Mouse (Mus musculus) erythroblast, embryonic 14.5 days (primary cell): Measurements from ENCODE around the gene Gm49384. TPM values are rescaled to one million over a fixed set of nuclear protein-coding genes. Genes with fewer than 3 reads are reported as not detected.

ENCODE experiments used
- H3K27me3 ChIP-seq: 2 replicates; pipeline ENCODE4 v1.6.1; 2012; ENCODE audit warnings: inconsistent platforms; ENCODE audit not compliant: control insufficient read depth
- H3K36me3 ChIP-seq: 2 replicates; pipeline ENCODE4 v1.6.1; 2012; ENCODE audit warnings: mild to moderate bottlenecking, inconsistent platforms; ENCODE audit not compliant: control insufficient read depth
- H3K4me1 ChIP-seq: 2 replicates; pipeline ENCODE4 v1.6.1; 2012; ENCODE audit warnings: inconsistent platforms; ENCODE audit not compliant: control insufficient read depth
- H3K4me3 ChIP-seq: replicated peaks from 2 replicates; pipeline ENCODE3; 2012; ENCODE audit warnings: moderate library complexity, mild to moderate bottlenecking, inconsistent platforms
- H3K9me3 ChIP-seq: 2 replicates; pipeline ENCODE4 v1.6.1; 2012; ENCODE audit warnings: low read length, inconsistent platforms, mixed read lengths; ENCODE audit not compliant: control insufficient read depth
- GATA1 ChIP-seq: IDR thresholded peaks from 2 replicates; pipeline ENCODE4 v1.6.1; 2012; ENCODE audit warnings: low read length, inconsistent platforms, mixed read lengths
- TAL1 ChIP-seq: IDR thresholded peaks from 3 replicates; pipeline ENCODE4 v1.6.1; 2012; ENCODE audit warnings: low read length, inconsistent platforms, mixed read lengths
- polyA plus RNA-seq: library from polyadenylated mRNA; stranded (reverse); fragments of >175 nt; gene quantifications from 2 replicates; pipeline ENCODE4 v1.2.3, GENCODE M21; 2012

The Gm49384 gene
- polyA plus RNA-seq, 1 experiment = not detected

GRCm38 (mm10) chr12:69229251-69229650 lies 25.2 kb upstream of the Gm49384 start:
- H3K4me1 ChIP-seq = peaks cover 39% of the 10 kb centered on the region
- H3K9me3 ChIP-seq = no peaks in the 10 kb centered on the region
- TF ChIP-seq GATA1 (no peak), TAL1 (no peak)
- peaks cover 21% of the 10 kb centered on the region for H3K36me3 ChIP-seq
- no peak overlapping the region for H3K4me3 ChIP-seq
- no peaks in the 10 kb centered on the region for H3K27me3 ChIP-seq

DNA sequence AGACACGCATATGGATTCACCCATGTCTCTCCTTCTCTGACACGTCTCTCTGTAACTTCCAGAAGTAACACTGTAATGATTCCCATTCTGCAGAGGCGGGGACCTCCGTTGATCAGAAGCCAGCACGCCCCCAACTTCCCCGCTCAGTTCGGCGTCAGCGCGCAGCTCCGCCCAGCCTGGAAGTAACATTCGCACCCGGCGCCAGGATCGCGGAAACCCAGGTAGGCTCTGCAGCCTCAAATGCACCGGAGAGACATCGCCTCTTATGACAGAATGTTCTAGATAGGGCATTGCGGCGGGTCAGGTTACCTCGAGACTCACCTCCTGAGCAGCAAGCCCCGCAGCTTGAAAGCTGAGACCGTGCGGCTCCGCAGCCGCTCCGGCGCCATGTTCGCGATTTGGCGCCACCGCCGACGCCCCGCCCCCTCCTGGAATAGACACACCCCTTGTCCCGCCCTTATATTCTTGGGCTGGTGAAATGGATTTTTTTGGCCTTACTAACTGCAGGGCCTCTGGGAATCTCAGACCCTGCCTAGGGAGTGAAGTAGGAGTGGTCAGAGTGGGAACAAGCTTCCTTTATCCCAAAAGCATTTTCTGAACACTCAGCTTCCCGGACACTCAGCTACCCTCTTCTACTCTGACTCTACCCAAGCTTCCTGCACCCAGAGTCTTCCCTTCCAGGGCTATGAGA lies 23.9 kb upstream of the Gm49384 start, which contains the start of gene Pole2:
Pole2 (minus strand) TSS at position 420 of the 691 bp plus-strand sequence.
- Histone ChIP-seq H3K36me3 (peaks cover 33% of the 10 kb centered on the region), H3K27me3 (no peaks in the 10 kb centered on the region), H3K4me1 (peaks cover 36% of the 10 kb centered on the region), H3K9me3 (no peaks in the 10 kb centered on the region), H3K4me3 (peak within 1 kb of the TSS; percentile 88)
- TF ChIP-seq TAL1 (no peak), GATA1 (no peak)

DNA sequence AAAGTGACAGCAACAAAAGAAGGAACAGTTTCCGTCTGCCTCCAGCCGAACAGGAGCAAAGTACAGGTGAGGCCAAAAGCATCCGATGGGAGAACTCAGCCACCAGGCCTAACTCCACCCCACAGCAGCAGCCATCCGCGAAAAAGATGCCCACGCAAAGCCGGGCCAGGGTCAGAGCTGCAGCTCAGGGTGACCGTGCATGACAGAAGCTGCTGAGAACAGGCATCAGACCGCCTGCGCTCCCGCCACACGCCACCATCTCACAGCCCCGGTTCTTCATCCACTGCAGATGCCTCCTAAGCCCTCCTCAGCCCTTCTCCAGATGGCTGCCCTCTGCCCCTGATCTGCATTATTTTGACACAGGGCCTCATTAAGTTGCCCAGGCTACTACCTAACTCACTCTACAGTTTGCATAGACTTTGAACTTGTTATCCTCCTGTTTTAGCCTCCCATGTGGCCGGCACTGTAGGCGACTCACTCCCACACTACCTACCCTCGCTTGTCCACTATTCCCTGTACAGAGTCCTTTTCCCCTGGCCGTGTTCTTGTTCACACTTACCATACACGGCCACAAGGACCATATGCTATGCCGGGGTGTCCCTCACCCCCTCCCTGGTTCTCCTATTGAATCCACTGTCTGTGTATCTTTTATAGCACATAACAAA lies 16.7 kb upstream of the Gm49384 start:
- H3K27me3 ChIP-seq = no peaks in the 10 kb centered on the region
- no peak overlapping the region for H3K4me3 ChIP-seq
- TF ChIP-seq TAL1 (no peak), GATA1 (no peak)
- peaks cover 6% of the 10 kb centered on the region for H3K4me1 ChIP-seq
- peaks cover 95% of the 10 kb centered on the region for H3K36me3 ChIP-seq
- H3K9me3 ChIP-seq = no peaks in the 10 kb centered on the region

DNA sequence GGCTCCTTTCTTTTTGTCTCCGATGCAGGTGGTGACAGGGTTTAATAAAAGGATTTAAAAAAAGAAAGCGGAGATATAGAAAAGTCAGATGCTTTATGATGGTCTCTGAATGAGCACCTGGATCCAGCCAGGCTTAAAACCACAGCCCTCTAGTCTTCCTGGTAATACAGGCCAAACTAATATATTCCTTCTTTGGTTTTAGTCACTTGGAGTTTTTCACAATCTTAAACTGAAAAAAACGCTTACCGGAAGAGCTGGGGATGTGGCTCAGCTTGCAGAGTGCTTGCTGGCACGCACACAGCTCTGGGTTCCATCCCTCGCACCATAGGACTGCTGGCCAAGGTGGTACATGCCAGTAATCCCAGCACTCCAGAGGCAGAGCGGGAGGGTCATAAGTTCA lies 12.5 kb upstream of the Gm49384 start:
- Histone ChIP-seq H3K4me3 (no peak overlapping the region), H3K9me3 (no peaks in the 10 kb centered on the region), H3K27me3 (no peaks in the 10 kb centered on the region), H3K4me1 (no peaks in the 10 kb centered on the region; the same call in 1 of the 2 replicates), H3K36me3 (peaks cover 95% of the 10 kb centered on the region)
- TF ChIP-seq TAL1 (no peak), GATA1 (no peak)

GRCm38 (mm10) chr12:69215000-69215785 lies 11.1 kb upstream of the Gm49384 start:
- peaks cover 97% of the 10 kb centered on the region for H3K36me3 ChIP-seq
- no peak for TF ChIP-seq GATA1
- TF ChIP-seq TAL1 = no peak
- no peaks in the 10 kb centered on the region for H3K27me3 ChIP-seq
- no peaks in the 10 kb centered on the region for H3K4me1 ChIP-seq
- no peak overlapping the region for H3K4me3 ChIP-seq
- H3K9me3 ChIP-seq = no peaks in the 10 kb centered on the region

GRCm38 (mm10) chr12:69214393-69214792 lies 10.3 kb upstream of the Gm49384 start:
- Histone ChIP-seq H3K4me3 (no peak overlapping the region), H3K27me3 (no peaks in the 10 kb centered on the region), H3K9me3 (no peaks in the 10 kb centered on the region), H3K4me1 (no peaks in the 10 kb centered on the region), H3K36me3 (peaks cover 97% of the 10 kb centered on the region)
- no peak for TF ChIP-seq GATA1
- no peak for TF ChIP-seq TAL1

DNA sequence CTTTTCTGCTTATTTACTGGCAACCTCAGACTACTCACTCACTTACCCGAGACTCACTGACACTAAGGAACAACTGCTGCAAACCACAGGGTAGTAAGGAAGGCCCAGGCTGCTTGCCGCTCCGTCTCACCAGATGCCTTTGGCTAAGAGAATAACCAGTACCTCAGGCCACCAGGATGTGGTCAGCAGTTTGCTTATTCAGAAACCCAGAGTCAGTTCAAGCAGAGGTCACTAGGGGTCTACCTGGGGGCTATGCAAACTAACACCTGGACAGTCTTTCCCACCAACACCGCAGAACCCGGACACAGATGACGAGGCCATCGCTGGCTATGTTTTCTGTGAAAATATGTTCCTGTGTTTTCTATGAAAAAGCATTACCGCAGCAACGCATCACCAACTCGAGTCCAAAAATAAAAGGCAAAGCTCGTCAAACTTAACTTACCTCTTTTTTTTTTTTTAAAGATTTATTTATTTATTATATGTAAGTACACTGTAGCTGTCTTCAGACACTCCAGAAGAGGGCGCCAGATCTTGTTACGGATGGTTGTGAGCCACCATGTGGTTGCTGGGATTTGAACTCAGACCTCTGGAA lies 9.2 kb upstream of the Gm49384 start:
- H3K9me3 ChIP-seq = no peaks in the 10 kb centered on the region
- peaks cover 95% of the 10 kb centered on the region for H3K36me3 ChIP-seq
- H3K27me3 ChIP-seq = no peaks in the 10 kb centered on the region
- no peak overlapping the region for H3K4me3 ChIP-seq
- TF ChIP-seq TAL1 = no peak
- TF ChIP-seq GATA1 = no peak
- no peaks in the 10 kb centered on the region for H3K4me1 ChIP-seq

DNA sequence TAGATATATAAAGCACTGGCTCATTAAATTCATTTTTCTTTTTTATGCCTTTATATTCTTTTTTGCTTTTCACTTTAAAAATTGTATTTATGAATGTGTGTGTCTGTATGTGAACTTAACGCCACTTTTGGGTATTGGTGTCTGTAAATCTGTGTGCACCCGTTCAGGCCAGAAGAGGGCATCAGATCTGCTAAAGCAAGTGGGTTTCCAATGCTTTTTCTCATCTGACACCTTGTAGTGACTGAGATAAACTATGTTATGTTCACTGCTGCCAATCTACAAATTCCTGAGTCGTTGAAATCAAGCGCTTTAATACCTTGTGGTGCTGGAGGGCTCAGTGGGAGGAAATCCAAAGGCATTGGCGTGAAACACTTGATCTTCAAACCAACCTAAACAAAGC lies 7.0 kb upstream of the Gm49384 start:
- H3K27me3 ChIP-seq = no peaks in the 10 kb centered on the region
- H3K4me3 ChIP-seq = no peak overlapping the region
- H3K9me3 ChIP-seq = no peaks in the 10 kb centered on the region
- H3K36me3 ChIP-seq = peaks cover 96% of the 10 kb centered on the region
- H3K4me1 ChIP-seq = no peaks in the 10 kb centered on the region
- TF ChIP-seq TAL1 (no peak), GATA1 (no peak)
